In genomic region chr1:181008266-181008665, GRCm38 (mm10) we compare ENCODE assay signal across 16 mouse cellular contexts. TPM values are rescaled to one million over a fixed set of nuclear protein-coding genes. Genes with fewer than 3 reads are reported as not detected.
DNase-seq lines count a peak whose midpoint lies in the region; ATAC-seq and TF ChIP-seq lines count a peak whose summit lies in the region.
"Had no signal": no experiment of that assay in that cellular context is flagged by ENCODE, and none has a peak within 500 bp of the region (broad histone marks: within the 10 kb centered on the region; RNA-seq: fewer than 3 reads in every experiment).

No protein-coding gene starts in this region.

- no peak overlapping the region for H3K9ac ChIP-seq in hindbrain, postnatal 0 days (replicated peaks; ENCODE audit: low read length)
- H3K9ac ChIP-seq: embryonic facial prominence, embryonic 12.5 days; limb, embryonic 13.5 days had no signal

- H3K27ac ChIP-seq in hindbrain, postnatal 0 days, result no peak overlapping the region
- H3K27ac ChIP-seq: embryonic facial prominence, embryonic 12.5 days; forebrain, embryonic 10.5 days; limb, embryonic 13.5 days; macrophage had no signal

- no peak for ATAC-seq in hindbrain, postnatal 0 days

- TF ChIP-seq CTCF in hindbrain, postnatal 0 days (IDR thresholded peaks at IDR 0.05; ENCODE audit: low read depth), result no peak

- no peaks in the 10 kb centered on the region for H3K9me3 ChIP-seq in hindbrain, postnatal 0 days (ENCODE audit: low read length)
- H3K9me3 ChIP-seq: embryonic facial prominence, embryonic 12.5 days; forebrain, embryonic 10.5 days; limb, embryonic 13.5 days had no signal

- no peak overlapping the region for H3K4me3 ChIP-seq in hindbrain, postnatal 0 days (ENCODE audit: low read length)
- H3K4me3 ChIP-seq: embryonic facial prominence, embryonic 12.5 days; forebrain, embryonic 10.5 days; limb, embryonic 13.5 days had no signal

- DNase-seq in gastrocnemius, postnatal 14 days, result peak; percentile 37
- no peak for DNase-seq in gastrocnemius, adult 8-10 months (ENCODE audit: low spot score in 2 of 2)
- DNase-seq in ovary, postnatal 36 days (ENCODE audit: low spot score), result peak; percentile 20
- DNase-seq in ovary, postnatal 14 days (ENCODE audit: low spot score), result no peak
- peak; percentile 58 for DNase-seq in kidney, adult 9 months
- peak; percentile 34 to 61 for DNase-seq in lung, postnatal 4 days
- DNase-seq in spleen, postnatal 36 days (ENCODE audit: low spot score in 2 of 2), result no peak
- no peak for DNase-seq in hindbrain, postnatal 0 days (ENCODE audit: low spot score)

- H3K4me1 ChIP-seq in hindbrain, postnatal 0 days (ENCODE audit: insufficient read depth, low read length), result no peaks in the 10 kb centered on the region
- H3K4me1 ChIP-seq: embryonic facial prominence, embryonic 12.5 days had no signal

- intact Hi-C loops in gastrocnemius, postnatal 14 days (cut with DNase I; ENCODE audit: low total_unique reads), result no loop called here

- no peaks in the 10 kb centered on the region for H3K27me3 ChIP-seq in hindbrain, postnatal 0 days (ENCODE audit: insufficient read depth, low read length)
- H3K27me3 ChIP-seq: embryonic facial prominence, embryonic 12.5 days; limb, embryonic 13.5 days had no signal

- WGBS in hindbrain, postnatal 0 days, result 97% methylated on average over 2 of the region's 2 CpGs

- H3K4me2 ChIP-seq in hindbrain, postnatal 0 days (ENCODE audit: low read depth, low read length), result no peak overlapping the region
- H3K4me2 ChIP-seq: embryonic facial prominence, embryonic 12.5 days; limb, embryonic 13.5 days had no signal

- H3K36me3 ChIP-seq in hindbrain, postnatal 0 days (ENCODE audit: insufficient read depth, low read length), result no peaks in the 10 kb centered on the region
- H3K36me3 ChIP-seq: embryonic facial prominence, embryonic 12.5 days; forebrain, embryonic 10.5 days; limb, embryonic 13.5 days had no signal

RNA-seq across cellular contexts. Expression of gene Ephx1, which starts 12.4 kb away (rescaled TPM):
- total RNA-seq in gastrocnemius, postnatal 14 days (2021), result 10 to 100 TPM; 13.5 to 16.4 TPM
- 10 to 100 TPM; 14.5 to 20.7 (median 16.2) TPM for total RNA-seq in gastrocnemius, adult 8-10 months (2022)
- 8.9 and 15.2 TPM in 2 replicates for total RNA-seq in hindbrain, postnatal 0 days (2014; rRNA removed)
- polyA plus RNA-seq in hindbrain, postnatal 0 days (2015; fragmentation: Nextera tagmentation; extraction: Ambion mirVana), result 13.3 and 15.8 TPM in 2 replicates

RNA-seq across cellular contexts. Expression of gene 9130409I23Rik, which starts 42.8 kb away (rescaled TPM):
- total RNA-seq in gastrocnemius, postnatal 14 days (2021), result not detected
- not detected for total RNA-seq in gastrocnemius, adult 8-10 months (2022)
- not detected in 2 replicates for total RNA-seq in hindbrain, postnatal 0 days (2014; rRNA removed)
- not detected in 2 replicates for polyA plus RNA-seq in hindbrain, postnatal 0 days (2015; fragmentation: Nextera tagmentation; extraction: Ambion mirVana)
- total RNA-seq: MEL; midbrain, postnatal 0 days had no signal
- polyA plus RNA-seq: embryonic facial prominence, embryonic 12.5 days; forebrain, embryonic 10.5 days; heart, postnatal 0 days; limb, embryonic 13.5 days; macrophage; midbrain, postnatal 0 days; neural tube, embryonic 14.5 days had no signal

Comparison
In these comparisons a context has a peak if more than half of its experiments do, and no peak if none do; other contexts are left out.
1. DNase-seq: peak in gastrocnemius, postnatal 14 days (single experiment), ovary, postnatal 36 days (single experiment), kidney, adult 9 months (single experiment) and lung, postnatal 4 days (2 of 2); none in gastrocnemius, adult 8-10 months (0 of 2), ovary, postnatal 14 days (single experiment), spleen, postnatal 36 days (0 of 2) and hindbrain, postnatal 0 days (single experiment).